Mouse (Mus musculus) intestine, embryonic 14.5 days (tissue): ENCODE measurements around the gene Cfap99. TPM values are rescaled to one million over a fixed set of nuclear protein-coding genes. Genes with fewer than 3 reads are reported as not detected.

Experiments used
- ATAC-seq: fragments of 200-750 bp; cut with Nextera tagmentation; replicated peaks from 2 replicates; pipeline ENCODE4 v1.8.0; 2017; ENCODE audit warnings: low read depth, moderate number of reproducible peaks, moderate TSS enrichment, moderate library complexity; ENCODE audit not compliant: low FRiP score, low TSS enrichment
- DNase-seq: peaks from one replicate; pipeline ENCODE4 v3.0.0-alpha.2; 2018; ENCODE audit warnings: low spot score
- H3K27ac ChIP-seq: fragments of 300-500 bp; sonication (generic); 2 replicates; pipeline ENCODE4 v1.5.1; 2014; ENCODE audit warnings: low read depth, mild to moderate bottlenecking, control low read depth
- H3K27me3 ChIP-seq: fragments of 300-500 bp; sonication (generic); replicated peaks from 2 replicates; pipeline ENCODE4 v1.6.1; 2014; ENCODE audit warnings: low read length, control low read depth; ENCODE audit not compliant: control insufficient read depth, insufficient read depth
- H3K36me3 ChIP-seq: fragments of 300-500 bp; sonication (generic); 2 replicates; pipeline ENCODE4 v1.6.1; 2014; ENCODE audit warnings: low read length, control low read depth; ENCODE audit not compliant: control insufficient read depth, insufficient read depth
- H3K4me1 ChIP-seq: fragments of 300-500 bp; sonication (generic); replicated peaks from 2 replicates; pipeline ENCODE4 v1.6.1; 2014; ENCODE audit warnings: low read length, control low read depth, mixed read lengths; ENCODE audit not compliant: control insufficient read depth, insufficient read depth
- H3K4me2 ChIP-seq: fragments of 300-500 bp; sonication (generic); 2 replicates; pipeline ENCODE4 v1.6.1; 2014; ENCODE audit warnings: low read length
- H3K4me3 ChIP-seq: fragments of 300-500 bp; sonication (generic); 2 replicates; pipeline ENCODE4 v1.5.1; 2014; ENCODE audit warnings: low read depth, low read length, control low read depth, mixed read lengths
- H3K9ac ChIP-seq: fragments of 300-500 bp; sonication (generic); 2 replicates; pipeline ENCODE4 v1.6.1; 2014; ENCODE audit warnings: mild to moderate bottlenecking, low read length
- H3K9me3 ChIP-seq: fragments of 300-500 bp; sonication (generic); 2 replicates; pipeline ENCODE4 v1.6.1; 2016; ENCODE audit warnings: low read length, control low read depth; ENCODE audit not compliant: control insufficient read depth
- WGBS: fragments of 180-500 bp; shearing (Covaris S2); extraction: QIAGEN DNeasy Blood & Tissue Kit; methylation state at CpG from one replicate; pipeline ENCODE4 v1.1.7; 2014; 5-methylcytosine and 5-hydroxymethylcytosine counted together
- polyA plus RNA-seq: library from polyadenylated mRNA; unstranded; fragments of >200 nt; fragmentation: Nextera tagmentation; extraction: Ambion mirVana; gene quantifications from 2 replicates; pipeline ENCODE4 v1.2.1, GENCODE M21; 2014

The Cfap99 gene
- polyA plus RNA-seq, 1 experiment from 2014 or later: not detected

- H3K27ac ChIP-seq: no peak overlapping the region
- H3K9me3 ChIP-seq: no peaks in the 10 kb centered on the region
- ATAC-seq (no peak), DNase-seq (no peak)
- H3K36me3 ChIP-seq: no peaks in the 10 kb centered on the region
- H3K27me3 ChIP-seq: no peaks in the 10 kb centered on the region
- H3K9ac ChIP-seq: no peak overlapping the region
- H3K4me1 ChIP-seq: no peaks in the 10 kb centered on the region
- H3K4me2 ChIP-seq: no peak overlapping the region
- no peak overlapping the region for H3K4me3 ChIP-seq
- WGBS: 60% methylated on average over 5 of the region's 5 CpGs
These were observed 15.1 kb upstream of the Cfap99 start for GRCm38 (mm10) chr5:34273251-34273681.

- DNase-seq (no peak), ATAC-seq (no peak)
- 87% methylated on average over 3 of the region's 3 CpGs for WGBS
- Histone ChIP-seq H3K27me3 (no peaks in the 10 kb centered on the region), H3K9ac (no peak overlapping the region), H3K4me3 (no peak overlapping the region), H3K27ac (no peak overlapping the region), H3K4me1 (no peaks in the 10 kb centered on the region), H3K36me3 (no peaks in the 10 kb centered on the region), H3K9me3 (no peaks in the 10 kb centered on the region), H3K4me2 (no peak overlapping the region)
These were observed 14.1 kb upstream of the Cfap99 start for GRCm38 (mm10) chr5:34274268-34274667.

GRCm38 (mm10) chr5:34274676-34275293 is 13.6 kb upstream of the Cfap99 start:
- Histone ChIP-seq H3K36me3 (no peaks in the 10 kb centered on the region), H3K27ac (no peak overlapping the region), H3K9me3 (no peaks in the 10 kb centered on the region), H3K9ac (no peak overlapping the region), H3K4me1 (no peaks in the 10 kb centered on the region), H3K4me3 (no peak overlapping the region), H3K4me2 (no peak overlapping the region), H3K27me3 (no peaks in the 10 kb centered on the region)
- WGBS: 88% methylated on average over 10 of the region's 10 CpGs
- ATAC-seq (no peak), DNase-seq (no peak)

- Histone ChIP-seq H3K27ac (no peak overlapping the region), H3K4me1 (no peaks in the 10 kb centered on the region), H3K27me3 (no peaks in the 10 kb centered on the region), H3K36me3 (no peaks in the 10 kb centered on the region), H3K4me3 (no peak overlapping the region), H3K9ac (no peak overlapping the region), H3K4me2 (no peak overlapping the region), H3K9me3 (no peaks in the 10 kb centered on the region)
- ATAC-seq: no peak
- no peak for DNase-seq
- WGBS: 68% methylated on average over 7 of the region's 7 CpGs
These were observed 12.2 kb upstream of the Cfap99 start for GRCm38 (mm10) chr5:34276191-34276590.

- H3K4me1 ChIP-seq: no peaks in the 10 kb centered on the region
- 66% methylated on average over 6 of the region's 6 CpGs for WGBS
- H3K27ac ChIP-seq: no peak overlapping the region
- no peak overlapping the region for H3K9ac ChIP-seq
- H3K36me3 ChIP-seq: no peaks in the 10 kb centered on the region
- ATAC-seq (no peak), DNase-seq (no peak)
- H3K27me3 ChIP-seq: no peaks in the 10 kb centered on the region
- H3K4me2 ChIP-seq: no peak overlapping the region
- H3K4me3 ChIP-seq: no peak overlapping the region
- no peaks in the 10 kb centered on the region for H3K9me3 ChIP-seq
These were observed 11.7 kb upstream of the Cfap99 start for GRCm38 (mm10) chr5:34276746-34277145.

GRCm38 (mm10) chr5:34278058-34278457 is 10.3 kb upstream of the Cfap99 start:
- no peak overlapping the region for H3K27ac ChIP-seq
- DNase-seq: no peak

GRCm38 (mm10) chr5:34279214-34279613 is 9.2 kb upstream of the Cfap99 start:
- no peak overlapping the region for H3K4me3 ChIP-seq
- H3K9me3 ChIP-seq: no peaks in the 10 kb centered on the region
- WGBS: 85% methylated on average over 9 of the region's 9 CpGs
- H3K4me1 ChIP-seq: no peaks in the 10 kb centered on the region
- peaks cover 2% of the 10 kb centered on the region; the same call in 1 of the 2 replicates for H3K27me3 ChIP-seq
- no peak overlapping the region for H3K4me2 ChIP-seq
- ATAC-seq: no peak
- no peak overlapping the region for H3K27ac ChIP-seq
- no peak overlapping the region for H3K9ac ChIP-seq
- no peaks in the 10 kb centered on the region for H3K36me3 ChIP-seq
- no peak for DNase-seq

More at GRCm38 (mm10) chr5:34278058-34278457, 10.3 kb upstream of the Cfap99 start:
- H3K4me3 ChIP-seq: no peak overlapping the region
- no peak overlapping the region for H3K9ac ChIP-seq
- 62% methylated on average over 4 of the region's 4 CpGs for whole genome bisulfite sequencing
- H3K36me3 ChIP-seq: no peaks in the 10 kb centered on the region
- H3K27me3 ChIP-seq: no peaks in the 10 kb centered on the region
- no peaks in the 10 kb centered on the region for H3K9me3 ChIP-seq
- no peak overlapping the region for H3K4me2 ChIP-seq
- no peak for ATAC-seq
- H3K4me1 ChIP-seq: no peaks in the 10 kb centered on the region

GRCm38 (mm10) chr5:34280976-34281375 is 7.4 kb upstream of the Cfap99 start:
- no peak for ATAC-seq
- DNase-seq: no peak
- Histone ChIP-seq H3K9me3 (no peaks in the 10 kb centered on the region), H3K36me3 (no peaks in the 10 kb centered on the region), H3K27ac (no peak overlapping the region), H3K9ac (no peak overlapping the region), H3K4me1 (no peaks in the 10 kb centered on the region), H3K4me3 (no peak overlapping the region), H3K27me3 (peaks cover 12% of the 10 kb centered on the region), H3K4me2 (no peak overlapping the region)
- 53% methylated on average over 7 of the region's 7 CpGs for WGBS

GRCm38 (mm10) chr5:34283355-34283754 is 5.0 kb upstream of the Cfap99 start:
- Histone ChIP-seq H3K9me3 (no peaks in the 10 kb centered on the region), H3K4me3 (no peak overlapping the region), H3K9ac (no peak overlapping the region), H3K36me3 (no peaks in the 10 kb centered on the region), H3K4me1 (peaks cover 6% of the 10 kb centered on the region; the same call in 1 of the 2 replicates), H3K27me3 (peaks cover 36% of the 10 kb centered on the region), H3K4me2 (no peak overlapping the region), H3K27ac (no peak overlapping the region)
- DNase-seq (no peak), ATAC-seq (no peak)
- WGBS: 83% methylated on average over 5 of the region's 5 CpGs
